In the genomic region with DNA sequence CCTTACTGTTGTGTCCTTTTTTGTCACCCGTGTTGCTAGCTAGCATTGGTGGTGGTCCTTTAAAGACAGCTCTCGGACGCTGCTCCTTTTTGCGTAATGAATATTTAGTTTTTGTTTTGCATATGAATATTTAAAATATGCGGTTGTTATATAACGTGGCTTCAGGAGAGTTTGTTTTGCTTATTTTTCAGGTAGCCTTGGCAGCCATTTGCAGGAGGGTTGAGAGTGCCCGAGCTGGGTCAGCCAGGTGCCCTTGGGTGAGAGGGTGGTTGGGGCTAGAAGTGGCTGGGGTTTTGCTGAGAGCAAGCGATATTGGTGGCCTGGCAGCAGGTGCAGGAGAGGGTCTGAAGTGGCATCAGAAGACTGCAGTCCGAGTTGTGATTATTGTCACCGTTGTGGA, we compare ENCODE assay signal across 8 mouse cellular contexts. TPM values are rescaled to one million over a fixed set of nuclear protein-coding genes. Genes with fewer than 3 reads are reported as not detected.
A peak's percentile ranks its signal among the peaks of the same experiment; 100 is the strongest.
DNase-seq lines count a peak whose midpoint lies in the region; ATAC-seq and TF ChIP-seq lines count a peak whose summit lies in the region.

No protein-coding gene starts in this region.

- peaks cover 7% of the 10 kb centered on the region for H3K4me1 ChIP-seq in thymus, adult 2 months (replicated peaks; ENCODE audit: control insufficient read depth, insufficient read depth, low read length)
- 0 out of 2 replicates have a peak, but pooled peaks cover 3% of the 10 kb centered on the region for H3K4me1 ChIP-seq in hindbrain, postnatal 0 days (ENCODE audit: insufficient read depth, low read length)
- H3K4me1 ChIP-seq in liver, embryonic 12.5 days, result peaks cover 33% of the 10 kb centered on the region

- ATAC-seq in erythroblast, adult 5-6 weeks (replicated peaks; ENCODE audit: low FRiP score, poor library complexity, severe bottlenecking), result 0 out of 2 replicates have a peak, but pooled peaks have one; percentile 31
- no peak for ATAC-seq in hindbrain, postnatal 0 days
- ATAC-seq in liver, embryonic 12.5 days, result no peak

- WGBS in thymus, adult 2 months, result 2% methylated on average over 10 of the region's 10 CpGs
- WGBS in hindbrain, postnatal 0 days, result 1% methylated on average over 10 of the region's 10 CpGs
- WGBS in liver, embryonic 12.5 days (ENCODE audit: insufficient replicate concordance), result 3% methylated on average over 10 of the region's 10 CpGs

- no peak for TF ChIP-seq POLR2A in thymus, adult 2 months (IDR thresholded peaks at IDR 0.05; ENCODE audit: control insufficient read depth, extremely low read depth, insufficient read depth, low read length, poor library complexity)

- peak overlapping the region; percentile 91 for H3K4me2 ChIP-seq in hindbrain, postnatal 0 days (ENCODE audit: low read depth, low read length)
- H3K4me2 ChIP-seq in liver, embryonic 12.5 days, result peak overlapping the region; percentile 93

- H3K9me3 ChIP-seq in hindbrain, postnatal 0 days (ENCODE audit: low read length), result no peaks in the 10 kb centered on the region
- H3K9me3 ChIP-seq in liver, embryonic 12.5 days (replicated peaks), result no peaks in the 10 kb centered on the region

- H3K4me3 ChIP-seq in thymus, adult 2 months (ENCODE audit: control insufficient read depth, insufficient read depth, low read length), result peak overlapping the region; percentile 70
- peak overlapping the region; percentile 82 for H3K4me3 ChIP-seq in hindbrain, postnatal 0 days (ENCODE audit: low read length)
- H3K4me3 ChIP-seq in liver, embryonic 12.5 days, result peak overlapping the region; percentile 88

- TF ChIP-seq CTCF in thymus, adult 2 months (IDR thresholded peaks at IDR 0.05; ENCODE audit: borderline replicate concordance, control insufficient read depth, extremely low read depth, insufficient read depth, low read length, poor library complexity), result no peak
- TF ChIP-seq CTCF in hindbrain, postnatal 0 days (IDR thresholded peaks at IDR 0.05; ENCODE audit: low read depth), result no peak

- no peak for DNase-seq in thymus, adult 2 months
- no peak for DNase-seq in thymus, postnatal 10 days (ENCODE audit: low spot score in 2 of 2)
- DNase-seq in hindbrain, postnatal 0 days (ENCODE audit: low spot score), result peak; percentile 5
- DNase-seq in neural tube, embryonic 10.5 days (ENCODE audit: extremely low spot score, low spot score), result peak; percentile 27
- DNase-seq in gastrocnemius, postnatal 25 days, result no peak
- no peak for DNase-seq in frontal cortex, postnatal 36 days (ENCODE audit: low spot score in 2 of 2)

- H3K9ac ChIP-seq in hindbrain, postnatal 0 days (replicated peaks; ENCODE audit: low read length), result peak overlapping the region; percentile 86
- H3K9ac ChIP-seq in liver, embryonic 12.5 days, result peak overlapping the region; percentile 89

- H3K36me3 ChIP-seq in thymus, adult 2 months (ENCODE audit: control insufficient read depth, insufficient read depth, low read length), result 0 out of 2 replicates have a peak, but pooled peaks cover 6% of the 10 kb centered on the region
- peaks cover 17% of the 10 kb centered on the region; the same call in 1 of the 2 replicates for H3K36me3 ChIP-seq in hindbrain, postnatal 0 days (ENCODE audit: insufficient read depth, low read length)
- peaks cover 32% of the 10 kb centered on the region for H3K36me3 ChIP-seq in liver, embryonic 12.5 days

- H3K27me3 ChIP-seq in thymus, adult 2 months (ENCODE audit: control insufficient read depth, insufficient read depth, low read length), result no peaks in the 10 kb centered on the region
- H3K27me3 ChIP-seq in hindbrain, postnatal 0 days (ENCODE audit: insufficient read depth, low read length), result no peaks in the 10 kb centered on the region
- H3K27me3 ChIP-seq in liver, embryonic 12.5 days (replicated peaks), result no peaks in the 10 kb centered on the region

- no peak overlapping the region for H3K27ac ChIP-seq in thymus, adult 2 months (ENCODE audit: control insufficient read depth, insufficient read depth, low read length)
- H3K27ac ChIP-seq in hindbrain, postnatal 0 days, result peak overlapping the region; percentile 91
- peak overlapping the region; percentile 94 for H3K27ac ChIP-seq in liver, embryonic 12.5 days

RNA-seq across cellular contexts. Expression of a gene that starts 1.9 kb away (rescaled TPM):
- polyA plus RNA-seq in thymus, adult 2 months (2012; rRNA removed), result 256 and 263 TPM in 2 replicates
- 22.2 and 45.7 TPM in 2 replicates for total RNA-seq in erythroblast, adult 5-6 weeks (2015; ENCODE audit: low replicate concordance)
- 8.3 and 21.9 TPM in 2 replicates for total RNA-seq in erythroblast, adult 5-6 weeks (2017; ENCODE audit: low replicate concordance)
- 229 and 295 TPM in 2 replicates for total RNA-seq in hindbrain, postnatal 0 days (2014; rRNA removed)
- 149 and 155 TPM in 2 replicates for polyA plus RNA-seq in hindbrain, postnatal 0 days (2015; fragmentation: Nextera tagmentation; extraction: Ambion mirVana)
- 162 TPM in 2 replicates for polyA plus RNA-seq in liver, embryonic 12.5 days (2016; fragmentation: Nextera tagmentation; extraction: Ambion mirVana)
- total RNA-seq in gastrocnemius, postnatal 25 days (2021), result 100 to 1,000 TPM; 447 to 456 TPM

RNA-seq across cellular contexts. Expression of a gene that starts 14.6 kb away (rescaled TPM):
- 31.1 and 31.2 TPM in 2 replicates for polyA plus RNA-seq in thymus, adult 2 months (2012; rRNA removed)
- 36.1 and 36.2 TPM in 2 replicates for total RNA-seq in erythroblast, adult 5-6 weeks (2015; ENCODE audit: low replicate concordance)
- 37.9 and 68.2 TPM in 2 replicates for total RNA-seq in erythroblast, adult 5-6 weeks (2017; ENCODE audit: low replicate concordance)
- 48.9 and 54.2 TPM in 2 replicates for total RNA-seq in hindbrain, postnatal 0 days (2014; rRNA removed)
- 123 and 126 TPM in 2 replicates for polyA plus RNA-seq in hindbrain, postnatal 0 days (2015; fragmentation: Nextera tagmentation; extraction: Ambion mirVana)
- 60.6 and 64.4 TPM in 2 replicates for polyA plus RNA-seq in liver, embryonic 12.5 days (2016; fragmentation: Nextera tagmentation; extraction: Ambion mirVana)
- 10 to 100 TPM; 23.3 to 24.7 TPM for total RNA-seq in gastrocnemius, postnatal 25 days (2021)

RNA-seq across cellular contexts. Expression of a gene that starts 43.6 kb away (rescaled TPM):
- polyA plus RNA-seq in thymus, adult 2 months (2012; rRNA removed), result 0.16 and 0.36 TPM in 2 replicates
- 1.0 TPM in 1 of 2 replicates, not detected in the other for total RNA-seq in erythroblast, adult 5-6 weeks (2015; ENCODE audit: low replicate concordance)
- total RNA-seq in erythroblast, adult 5-6 weeks (2017; ENCODE audit: low replicate concordance), result not detected in 2 replicates
- 0.73 TPM in 1 of 2 replicates, not detected in the other for total RNA-seq in hindbrain, postnatal 0 days (2014; rRNA removed)
- polyA plus RNA-seq in hindbrain, postnatal 0 days (2015; fragmentation: Nextera tagmentation; extraction: Ambion mirVana), result not detected in 2 replicates
- polyA plus RNA-seq in liver, embryonic 12.5 days (2016; fragmentation: Nextera tagmentation; extraction: Ambion mirVana), result not detected in 2 replicates
- total RNA-seq in gastrocnemius, postnatal 25 days (2021), result not detected

RNA-seq across cellular contexts. Expression of a gene that starts 48.0 kb away (rescaled TPM):
- polyA plus RNA-seq in thymus, adult 2 months (2012; rRNA removed), result 13.1 and 20.6 TPM in 2 replicates
- 1.0 and 3.1 TPM in 2 replicates for total RNA-seq in erythroblast, adult 5-6 weeks (2015; ENCODE audit: low replicate concordance)
- 5.2 and 7.1 TPM in 2 replicates for total RNA-seq in erythroblast, adult 5-6 weeks (2017; ENCODE audit: low replicate concordance)
- 155 and 161 TPM in 2 replicates for total RNA-seq in hindbrain, postnatal 0 days (2014; rRNA removed)
- polyA plus RNA-seq in hindbrain, postnatal 0 days (2015; fragmentation: Nextera tagmentation; extraction: Ambion mirVana), result 212 and 215 TPM in 2 replicates
- polyA plus RNA-seq in liver, embryonic 12.5 days (2016; fragmentation: Nextera tagmentation; extraction: Ambion mirVana), result 99.2 and 103 TPM in 2 replicates
- total RNA-seq in gastrocnemius, postnatal 25 days (2021), result 1 to 10 TPM; 3.2 to 5.4 TPM

RNA-seq across cellular contexts. Expression of a gene that starts 52.4 kb away (rescaled TPM):
- 0.06 and 0.16 TPM in 2 replicates for polyA plus RNA-seq in thymus, adult 2 months (2012; rRNA removed)
- not detected in 2 replicates for total RNA-seq in erythroblast, adult 5-6 weeks (2015; ENCODE audit: low replicate concordance)
- 0.14 and 1.6 TPM in 2 replicates for total RNA-seq in erythroblast, adult 5-6 weeks (2017; ENCODE audit: low replicate concordance)
- 0.18 TPM in 1 of 2 replicates, not detected in the other for total RNA-seq in hindbrain, postnatal 0 days (2014; rRNA removed)
- 0.28 and 0.31 TPM in 2 replicates for polyA plus RNA-seq in hindbrain, postnatal 0 days (2015; fragmentation: Nextera tagmentation; extraction: Ambion mirVana)
- 0.10 TPM in 1 of 2 replicates, not detected in the other for polyA plus RNA-seq in liver, embryonic 12.5 days (2016; fragmentation: Nextera tagmentation; extraction: Ambion mirVana)
- total RNA-seq in gastrocnemius, postnatal 25 days (2021), result under 1 TPM; 0.10 to 0.32 TPM

Comparison
In these comparisons a context has a peak if more than half of its experiments do, and no peak if none do; other contexts are left out.
1. DNase-seq: peak in hindbrain, postnatal 0 days (single experiment) and neural tube, embryonic 10.5 days (single experiment); none in thymus, adult 2 months (single experiment), thymus, postnatal 10 days (0 of 2), gastrocnemius, postnatal 25 days (single experiment) and frontal cortex, postnatal 36 days (0 of 2).
2. Peak in every context shown above with its lines, with median percentiles within 50 percentile points of each other: H3K4me3 ChIP-seq.